Mouse (Mus musculus) embryonic facial prominence, embryonic 12.5 days (tissue): ENCODE measurements around the gene Ms4a10. TPM values are rescaled to one million over a fixed set of nuclear protein-coding genes. Genes with fewer than 3 reads are reported as not detected.

Experiments
- ATAC-seq: fragments of 200-750 bp; cut with Nextera tagmentation; 2 replicates; pipeline ENCODE4 v1.8.0; 2017; ENCODE audit not compliant: insufficient number of reproducible peaks, insufficient read depth, low FRiP score, low TSS enrichment
- H3K27ac ChIP-seq: fragments of 300-500 bp; sonication (generic); 2 replicates; pipeline ENCODE4 v1.5.1; 2016; ENCODE audit warnings: mild to moderate bottlenecking
- H3K27me3 ChIP-seq: fragments of 300-500 bp; sonication (generic); 2 replicates; pipeline ENCODE4 v1.6.1; 2016; ENCODE audit warnings: mild to moderate bottlenecking, moderate library complexity
- H3K36me3 ChIP-seq: fragments of 300-500 bp; sonication (generic); 2 replicates; pipeline ENCODE4 v1.6.1; 2016; ENCODE audit warnings: mild to moderate bottlenecking
- H3K4me1 ChIP-seq: fragments of 300-500 bp; sonication (generic); 2 replicates; pipeline ENCODE4 v1.6.1; 2016
- H3K4me2 ChIP-seq: fragments of 300-500 bp; sonication (generic); replicated peaks from 2 replicates; pipeline ENCODE4 v1.6.1; 2016; ENCODE audit warnings: mild to moderate bottlenecking, moderate library complexity
- H3K4me3 ChIP-seq: fragments of 300-500 bp; sonication (generic); 2 replicates; pipeline ENCODE4 v1.5.1; 2016; ENCODE audit warnings: mild to moderate bottlenecking
- H3K9ac ChIP-seq: fragments of 300-500 bp; sonication (generic); 2 replicates; pipeline ENCODE4 v1.6.1; 2016; ENCODE audit warnings: mild to moderate bottlenecking, moderate library complexity
- H3K9me3 ChIP-seq: fragments of 300-500 bp; sonication (generic); 2 replicates; pipeline ENCODE4 v1.6.1; 2016; ENCODE audit warnings: mild to moderate bottlenecking, moderate library complexity
- WGBS: fragments of 180-500 bp; shearing (Covaris S2); methylation state at CpG from one replicate; pipeline ENCODE4 v1.1.7; 2016; 5-methylcytosine and 5-hydroxymethylcytosine counted together
- polyA plus RNA-seq: library from polyadenylated mRNA; unstranded; fragments of >200 nt; fragmentation: Nextera tagmentation; extraction: Ambion mirVana; gene quantifications from 2 replicates; pipeline ENCODE4 v1.2.1, GENCODE M21; 2016

Ms4a10 gene
- polyA plus RNA-seq, 1 experiment from 2014 or later, result not detected

DNA sequence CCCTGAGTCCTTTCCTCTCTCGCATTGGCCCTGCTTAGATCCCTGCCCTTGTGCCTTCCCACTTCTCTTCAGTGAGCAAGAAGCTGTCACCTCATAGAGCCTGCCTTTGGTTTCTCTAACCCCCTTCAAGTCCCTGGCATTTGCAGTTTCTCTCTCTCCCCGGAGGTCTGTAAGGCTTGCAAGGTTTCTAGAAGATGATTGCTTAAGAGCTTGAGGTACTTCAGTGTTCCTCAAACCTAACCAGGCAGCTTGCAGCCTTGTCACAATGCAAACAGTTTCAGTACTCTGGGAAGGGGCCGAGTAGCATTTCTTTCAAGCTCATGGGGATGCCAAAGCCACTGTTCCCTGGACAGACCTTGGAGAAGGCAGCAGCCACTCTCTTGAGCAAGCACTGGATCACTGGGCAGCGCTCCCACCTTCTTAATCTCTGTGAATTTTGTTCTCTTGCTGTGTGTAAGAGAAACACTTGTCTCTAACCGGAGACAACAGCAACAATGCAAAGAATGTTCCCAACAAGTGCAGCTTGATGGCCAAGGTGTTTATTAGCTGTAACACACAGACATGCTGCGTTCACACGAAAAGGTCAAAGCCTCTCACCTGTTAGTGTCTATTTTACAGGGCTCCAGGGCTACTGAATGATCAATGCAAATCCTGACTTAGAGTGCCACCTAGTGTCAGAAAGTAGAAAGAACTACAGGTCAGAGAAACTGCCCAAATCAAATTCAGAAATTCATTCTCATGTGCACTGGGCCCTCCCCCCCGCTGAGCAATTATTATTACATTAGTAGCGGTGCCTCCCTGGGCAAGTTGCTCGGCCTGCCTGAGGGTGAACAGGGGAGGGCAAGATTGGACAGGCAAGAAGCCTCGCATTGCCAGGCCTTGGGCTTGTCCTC lies 15.1 kb downstream of the Ms4a10 start:
- Histone ChIP-seq H3K9ac (no peak overlapping the region), H3K27me3 (no peaks in the 10 kb centered on the region), H3K4me1 (no peaks in the 10 kb centered on the region), H3K27ac (no peak overlapping the region), H3K9me3 (no peaks in the 10 kb centered on the region), H3K4me2 (0 out of 2 replicates have a peak overlapping the region, but pooled peaks have one; percentile 22), H3K4me3 (no peak overlapping the region), H3K36me3 (no peaks in the 10 kb centered on the region)
- ATAC-seq, result peak; percentile 60; the same call in 1 of the 2 replicates
- 33% methylated on average over 11 of the region's 11 CpGs for WGBS

DNA sequence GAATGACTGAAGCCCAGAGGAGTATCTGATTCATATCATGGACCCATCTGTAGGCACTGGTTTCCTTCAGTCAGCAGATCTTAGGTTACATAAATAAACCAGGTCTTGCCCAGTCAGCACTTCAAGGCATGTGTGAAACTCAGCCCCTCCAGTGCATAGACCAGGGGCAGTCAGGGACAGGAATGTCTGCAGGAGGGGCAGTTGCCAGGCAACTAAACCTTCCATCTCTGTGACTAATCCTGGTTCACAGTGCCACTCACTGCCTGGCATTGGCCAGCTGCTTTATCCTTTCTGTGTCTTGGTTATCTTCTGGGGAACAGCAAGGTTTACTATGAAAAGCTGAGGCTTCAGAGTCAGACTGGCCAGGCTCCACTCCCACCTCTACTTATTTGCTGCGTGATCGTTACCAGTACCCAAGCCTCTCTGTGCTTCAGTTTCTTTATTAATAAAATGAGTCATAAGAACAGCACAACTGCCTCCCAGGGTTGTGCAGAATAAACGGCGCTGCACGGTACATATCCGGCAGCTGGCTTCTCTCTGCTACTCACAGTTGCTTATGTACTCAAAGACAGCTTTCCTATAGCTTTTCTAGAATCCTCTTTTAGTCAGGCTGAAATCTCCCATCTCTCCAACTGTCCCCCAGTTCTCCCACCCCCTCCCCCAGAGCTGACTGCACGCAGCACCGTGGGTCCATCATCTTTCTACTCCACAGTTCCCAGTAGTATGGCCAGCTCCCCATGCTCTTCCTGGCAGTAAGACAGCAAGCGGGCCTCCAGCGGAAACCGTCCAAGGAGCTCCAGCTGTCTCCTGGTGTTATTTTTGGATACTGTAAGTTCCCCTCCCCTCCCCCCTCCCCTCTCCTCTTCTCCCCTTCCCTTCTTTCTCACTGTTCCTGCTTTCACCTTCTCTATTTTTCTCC lies 22.2 kb downstream of the Ms4a10 start:
- H3K27ac ChIP-seq, result peak overlapping the region; percentile 37; the same call in 1 of the 2 replicates
- WGBS, result 68% methylated on average over 11 of the region's 11 CpGs
- H3K27me3 ChIP-seq, result peaks cover 3% of the 10 kb centered on the region; the same call in 1 of the 2 replicates
- no peak overlapping the region for H3K4me3 ChIP-seq
- no peaks in the 10 kb centered on the region for H3K9me3 ChIP-seq
- H3K9ac ChIP-seq, result no peak overlapping the region
- no peaks in the 10 kb centered on the region for H3K36me3 ChIP-seq
- no peak overlapping the region for H3K4me2 ChIP-seq
- H3K4me1 ChIP-seq, result peaks cover 20% of the 10 kb centered on the region
- peak; percentile 30; the same call in 1 of the 2 replicates for ATAC-seq

DNA sequence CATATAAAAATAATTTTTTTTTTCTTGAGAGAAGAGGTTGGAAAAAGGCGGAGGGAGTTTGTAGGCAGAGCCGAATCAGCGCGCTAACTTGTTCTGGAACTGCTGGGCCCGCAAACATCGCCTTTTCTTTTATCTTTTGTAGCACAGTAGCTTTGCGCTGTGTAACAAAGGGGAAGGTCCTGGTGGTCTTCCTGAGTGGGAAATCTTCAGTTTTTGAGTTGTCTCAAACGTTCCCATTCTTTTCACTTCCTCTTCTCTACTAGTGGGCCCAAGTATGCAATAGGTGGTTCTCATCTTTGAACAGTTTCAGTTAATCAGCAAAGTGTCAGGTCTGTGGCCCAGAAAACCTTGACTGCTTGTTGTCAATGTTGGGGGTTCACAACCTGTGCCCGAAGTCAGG lies 24.9 kb downstream of the Ms4a10 start:
- Histone ChIP-seq H3K9ac (peak overlapping the region; percentile 24; the same call in 1 of the 2 replicates), H3K27me3 (peaks cover 3% of the 10 kb centered on the region; the same call in 1 of the 2 replicates), H3K4me1 (peaks cover 30% of the 10 kb centered on the region), H3K4me3 (peak overlapping the region; percentile 87), H3K36me3 (peaks cover 17% of the 10 kb centered on the region), H3K4me2 (peak overlapping the region; percentile 100), H3K27ac (peak overlapping the region; percentile 50; the same call in 1 of the 2 replicates), H3K9me3 (no peaks in the 10 kb centered on the region)
- no peak for ATAC-seq
- 37% methylated on average over 9 of the region's 9 CpGs for WGBS

DNA sequence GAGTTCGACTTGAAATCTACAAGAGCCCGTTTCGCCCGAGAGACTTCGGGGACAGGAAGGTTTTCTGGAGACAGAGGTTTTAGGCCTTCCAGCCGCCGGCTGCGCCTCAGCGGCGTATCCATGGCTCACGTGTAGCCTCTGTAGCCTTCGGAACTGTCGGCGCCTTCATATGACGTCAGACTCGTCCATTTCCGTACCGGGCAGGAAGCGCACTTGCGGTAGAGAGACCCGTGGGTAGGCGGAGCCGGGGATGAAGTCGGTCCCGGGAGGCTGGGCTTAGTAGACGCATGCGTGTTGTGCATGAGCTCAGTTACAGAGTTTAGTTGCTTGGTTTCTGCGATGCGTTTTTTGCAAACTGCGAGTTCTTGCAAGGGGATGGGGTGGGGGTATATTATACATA lies 25.4 kb downstream of the Ms4a10 start, which contains the start of gene Ccdc86:
TSS of gene Ccdc86 (minus strand) at position 155 of the 400 bp plus-strand sequence.
- WGBS, result under 1% methylated on average over 30 of the region's 30 CpGs
- H3K27ac ChIP-seq, result peak within 1 kb of the TSS; percentile 50; the same call in 1 of the 2 replicates
- peak; percentile 92 for ATAC-seq
- H3K9me3 ChIP-seq, result no peaks in the 10 kb centered on the region
- peak within 1 kb of the TSS; percentile 87 for H3K4me3 ChIP-seq
- peaks cover 3% of the 10 kb centered on the region; the same call in 1 of the 2 replicates for H3K27me3 ChIP-seq
- H3K4me2 ChIP-seq, result peak within 1 kb of the TSS; percentile 100
- H3K9ac ChIP-seq, result peak within 1 kb of the TSS; percentile 84
- H3K36me3 ChIP-seq, result peaks cover 22% of the 10 kb centered on the region
- H3K4me1 ChIP-seq, result peaks cover 30% of the 10 kb centered on the region

DNA sequence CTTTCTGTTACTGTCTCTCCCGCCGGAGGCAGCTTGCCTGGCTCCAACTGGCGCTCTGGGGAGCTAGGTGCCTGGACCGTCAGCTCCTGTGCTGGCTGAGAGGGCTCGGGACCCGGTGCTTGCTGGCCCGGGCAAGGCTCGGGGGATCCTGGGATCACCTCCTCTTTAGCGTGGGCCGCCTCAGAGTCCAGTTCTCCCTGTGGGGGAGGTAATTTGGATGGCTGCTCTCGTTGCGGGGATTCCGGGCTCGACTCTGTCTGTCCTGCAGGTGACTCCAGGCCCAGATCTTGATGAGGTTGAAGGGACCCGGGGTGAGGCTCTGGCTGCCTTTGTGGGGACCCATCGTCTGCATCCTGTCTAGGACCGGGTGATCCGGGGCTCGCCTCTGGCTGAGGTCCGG lies 26.1 kb downstream of the Ms4a10 start:
- Histone ChIP-seq H3K36me3 (peaks cover 29% of the 10 kb centered on the region), H3K4me3 (peak overlapping the region; percentile 87), H3K4me1 (peaks cover 30% of the 10 kb centered on the region), H3K27ac (no peak overlapping the region), H3K9ac (peak overlapping the region; percentile 84), H3K9me3 (no peaks in the 10 kb centered on the region), H3K4me2 (peak overlapping the region; percentile 100), H3K27me3 (peaks cover 3% of the 10 kb centered on the region; the same call in 1 of the 2 replicates)
- under 1% methylated on average over 20 of the region's 20 CpGs for WGBS
- no peak for ATAC-seq

DNA sequence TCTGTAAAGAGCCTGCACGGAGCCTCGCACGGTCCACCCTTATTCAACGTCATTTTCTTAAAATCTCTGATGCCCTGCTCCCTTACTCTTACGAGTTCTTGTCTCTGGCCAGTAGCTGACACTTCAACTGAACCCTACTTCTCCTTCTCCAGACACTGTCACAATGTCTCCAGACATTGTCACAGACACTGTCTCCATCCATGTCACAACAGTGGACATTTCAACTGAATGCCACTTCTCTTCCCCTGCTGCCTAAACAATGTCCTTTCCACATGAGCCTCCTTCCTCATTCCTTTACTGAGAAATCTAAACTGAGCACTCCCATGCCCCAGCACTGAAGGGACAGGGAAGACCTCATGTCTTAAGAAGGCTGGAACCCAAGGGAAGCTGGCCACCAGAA lies 27.3 kb downstream of the Ms4a10 start:
- Histone ChIP-seq H3K4me3 (peak overlapping the region; percentile 87), H3K4me2 (peak overlapping the region; percentile 100), H3K4me1 (peaks cover 30% of the 10 kb centered on the region), H3K27ac (no peak overlapping the region), H3K9ac (peak overlapping the region; percentile 84), H3K9me3 (no peaks in the 10 kb centered on the region), H3K36me3 (peaks cover 39% of the 10 kb centered on the region), H3K27me3 (no peaks in the 10 kb centered on the region)
- 89% methylated on average over 5 of the region's 5 CpGs for WGBS
- ATAC-seq, result no peak

DNA sequence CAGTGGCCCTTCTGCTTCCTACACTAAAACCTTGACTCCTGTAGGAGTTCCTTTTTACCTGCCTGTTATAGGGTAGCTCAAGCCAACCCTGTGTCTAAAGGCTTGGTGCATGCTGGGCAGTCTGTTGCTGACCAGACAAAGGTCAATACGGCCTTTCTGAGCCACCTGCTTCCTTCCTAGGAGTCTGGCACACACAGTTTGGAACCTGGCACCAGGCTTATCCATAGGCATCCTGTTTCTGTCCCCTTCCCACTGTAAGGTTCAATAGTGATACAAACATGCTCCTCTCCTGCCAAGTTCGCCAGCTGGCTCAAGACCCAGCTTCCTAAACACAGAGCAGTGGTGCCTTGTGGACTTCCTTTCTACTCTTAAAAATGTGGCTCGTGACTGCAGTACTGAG lies 28.0 kb downstream of the Ms4a10 start:
- Histone ChIP-seq H3K4me3 (0 out of 2 replicates have a peak overlapping the region, but pooled peaks have one; percentile 2), H3K4me1 (peaks cover 25% of the 10 kb centered on the region), H3K4me2 (peak overlapping the region; percentile 100), H3K27me3 (no peaks in the 10 kb centered on the region), H3K27ac (no peak overlapping the region), H3K9ac (no peak overlapping the region), H3K9me3 (no peaks in the 10 kb centered on the region), H3K36me3 (peaks cover 43% of the 10 kb centered on the region)
- no peak for ATAC-seq
- 88% methylated on average over 3 of the region's 3 CpGs for WGBS

DNA sequence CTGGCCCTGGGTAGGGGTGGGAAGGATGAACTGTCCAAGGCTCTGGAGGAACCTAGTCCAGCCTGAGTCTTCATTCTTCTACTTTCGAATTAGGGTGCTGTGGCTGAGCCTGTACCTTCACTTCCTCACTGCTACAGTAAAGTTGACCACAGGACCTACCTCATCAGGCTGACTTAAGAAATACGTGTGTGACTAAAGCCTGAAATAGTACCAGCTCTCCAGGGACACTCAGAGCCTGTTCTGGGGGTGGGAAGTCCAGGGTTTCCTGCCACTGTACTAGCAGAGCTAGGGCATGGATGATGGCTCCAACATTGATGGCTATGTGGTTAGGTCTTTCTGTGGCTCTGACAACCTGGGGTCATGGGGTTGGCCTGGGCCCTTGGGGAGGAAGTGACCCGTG lies 30.5 kb downstream of the Ms4a10 start:
- Histone ChIP-seq H3K4me3 (no peak overlapping the region), H3K27me3 (no peaks in the 10 kb centered on the region), H3K36me3 (peaks cover 43% of the 10 kb centered on the region), H3K9me3 (no peaks in the 10 kb centered on the region), H3K27ac (no peak overlapping the region), H3K4me2 (no peak overlapping the region), H3K9ac (no peak overlapping the region), H3K4me1 (peaks cover 26% of the 10 kb centered on the region)
- 86% methylated on average over 3 of the region's 3 CpGs for WGBS
- ATAC-seq, result no peak

DNA sequence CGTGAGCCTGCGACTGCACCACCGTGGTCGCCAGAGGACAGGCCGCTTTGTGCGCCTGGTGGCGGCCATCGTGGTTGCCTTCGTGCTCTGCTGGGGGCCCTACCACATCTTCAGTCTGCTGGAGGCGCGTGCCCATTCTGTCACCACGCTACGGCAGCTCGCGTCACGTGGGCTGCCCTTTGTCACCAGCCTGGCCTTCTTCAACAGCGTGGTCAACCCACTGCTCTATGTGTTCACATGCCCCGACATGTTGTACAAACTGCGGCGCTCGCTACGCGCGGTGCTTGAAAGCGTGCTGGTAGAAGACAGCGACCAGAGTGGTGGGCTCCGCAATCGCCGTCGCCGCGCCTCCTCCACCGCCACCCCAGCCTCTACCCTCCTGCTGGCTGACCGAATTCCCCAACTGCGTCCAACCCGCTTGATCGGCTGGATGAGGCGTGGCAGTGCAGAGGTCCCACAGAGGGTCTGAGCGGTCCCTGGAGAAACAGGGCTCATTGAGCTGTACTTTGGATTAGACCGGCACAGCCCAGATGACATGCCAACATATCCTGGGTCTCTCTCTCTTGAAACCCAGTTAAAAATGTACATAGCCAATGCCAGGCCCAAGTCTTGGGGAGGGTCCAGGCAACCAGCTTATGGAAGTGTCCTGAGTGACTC lies 33.5 kb downstream of the Ms4a10 start:
- H3K4me1 ChIP-seq, result peaks cover 6% of the 10 kb centered on the region
- peak overlapping the region; percentile 56 for H3K9ac ChIP-seq
- ATAC-seq, result peak; percentile 16; the same call in 1 of the 2 replicates
- H3K27ac ChIP-seq, result no peak overlapping the region
- 3% methylated on average over 40 of the region's 40 CpGs for WGBS
- peak overlapping the region; percentile 37 for H3K4me3 ChIP-seq
- peaks cover 36% of the 10 kb centered on the region for H3K36me3 ChIP-seq
- no peaks in the 10 kb centered on the region for H3K27me3 ChIP-seq
- no peaks in the 10 kb centered on the region for H3K9me3 ChIP-seq
- peak overlapping the region; percentile 83 for H3K4me2 ChIP-seq

DNA sequence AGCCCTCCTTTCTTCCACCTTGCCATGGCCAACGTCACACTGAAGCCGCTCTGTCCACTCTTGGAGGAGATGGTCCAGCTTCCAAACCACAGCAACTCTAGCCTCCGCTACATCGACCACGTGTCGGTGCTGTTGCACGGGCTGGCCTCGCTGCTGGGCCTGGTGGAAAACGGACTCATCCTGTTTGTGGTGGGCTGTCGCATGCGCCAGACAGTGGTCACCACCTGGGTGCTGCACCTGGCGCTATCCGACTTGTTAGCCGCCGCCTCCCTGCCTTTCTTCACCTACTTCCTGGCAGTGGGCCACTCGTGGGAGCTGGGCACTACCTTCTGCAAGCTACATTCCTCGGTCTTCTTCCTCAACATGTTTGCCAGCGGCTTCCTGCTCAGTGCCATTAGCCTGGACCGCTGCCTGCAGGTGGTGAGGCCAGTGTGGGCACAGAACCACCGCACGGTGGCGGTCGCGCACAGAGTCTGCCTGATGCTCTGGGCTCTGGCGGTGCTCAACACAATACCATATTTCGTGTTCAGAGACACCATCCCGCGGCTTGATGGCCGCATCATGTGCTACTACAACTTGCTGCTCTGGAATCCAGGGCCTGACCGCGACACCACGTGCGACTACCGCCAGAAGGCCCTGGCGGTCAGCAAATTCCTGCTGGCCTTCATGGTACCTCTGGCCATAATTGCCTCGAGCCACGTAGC lies 34.2 kb downstream of the Ms4a10 start:
- H3K4me3 ChIP-seq, result peak overlapping the region; percentile 37
- ATAC-seq, result peak; percentile 79
- WGBS, result 19% methylated on average over 37 of the region's 37 CpGs
- no peaks in the 10 kb centered on the region for H3K27me3 ChIP-seq
- no peak overlapping the region for H3K27ac ChIP-seq
- H3K9ac ChIP-seq, result peak overlapping the region; percentile 56
- H3K36me3 ChIP-seq, result peaks cover 33% of the 10 kb centered on the region
- no peaks in the 10 kb centered on the region for H3K9me3 ChIP-seq
- peak overlapping the region; percentile 83 for H3K4me2 ChIP-seq
- H3K4me1 ChIP-seq, result peaks cover 6% of the 10 kb centered on the region
